Mouse (Mus musculus): ENCODE data around the gene Stat5b.

The Stat5b gene

GRCm38 (mm10) chr11:100811132-100811531, 39.4 kb downstream of the Stat5b start:
- no peak for DNase-seq (ENCODE audit: low spot score in 2 of 2)

DNA sequence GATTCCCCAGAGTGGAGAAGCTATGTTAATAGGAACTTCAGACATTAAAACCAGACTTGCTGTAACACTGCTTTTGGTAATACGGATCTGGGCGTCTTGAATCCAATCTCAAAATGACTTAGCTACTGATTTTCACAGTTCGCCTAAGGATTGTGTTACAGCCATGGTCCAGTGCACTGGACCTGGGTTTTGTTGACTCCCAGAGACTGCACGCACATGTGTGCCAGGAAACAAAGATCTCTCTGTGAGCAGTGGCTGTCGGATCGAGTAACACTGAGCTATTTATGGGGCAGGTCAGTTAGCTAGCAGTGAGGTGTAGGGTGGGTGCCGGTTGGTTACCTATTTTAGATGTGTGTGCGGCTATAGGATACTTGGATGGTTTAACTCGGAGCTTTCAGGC, 40.0 kb downstream of the Stat5b start:
- DNase-seq (ENCODE audit: low spot score in 2 of 2) = no peak

- DNase-seq (ENCODE audit: low spot score in 2 of 2) = no peak
Measured at GRCm38 (mm10) chr11:100806380-100807305, 43.9 kb downstream of the Stat5b start.

DNA sequence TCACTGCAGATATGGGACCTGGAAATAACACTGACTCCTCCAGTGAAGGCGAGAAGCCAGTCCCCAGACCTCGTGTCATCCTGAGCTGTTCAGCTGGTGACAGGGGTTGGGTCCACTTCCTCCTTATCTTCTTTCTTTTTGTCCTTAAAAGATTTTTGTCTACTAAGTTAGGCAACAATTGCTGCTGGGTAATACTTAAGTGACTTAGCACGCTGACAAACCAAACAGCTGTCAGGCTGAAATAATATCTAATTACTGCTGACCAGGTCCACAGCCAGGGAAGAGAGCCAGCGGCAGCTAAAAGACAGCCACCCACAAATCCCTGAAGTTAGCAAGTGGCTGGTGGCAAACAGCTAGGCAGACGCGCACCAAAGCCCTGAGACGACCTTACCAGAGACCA, 45.0 kb downstream of the Stat5b start:
- no peak for DNase-seq (ENCODE audit: low spot score in 2 of 2)

GRCm38 (mm10) chr11:100804409-100804808, 46.1 kb downstream of the Stat5b start:
- DNase-seq (ENCODE audit: low spot score in 2 of 2) = no peak

DNA sequence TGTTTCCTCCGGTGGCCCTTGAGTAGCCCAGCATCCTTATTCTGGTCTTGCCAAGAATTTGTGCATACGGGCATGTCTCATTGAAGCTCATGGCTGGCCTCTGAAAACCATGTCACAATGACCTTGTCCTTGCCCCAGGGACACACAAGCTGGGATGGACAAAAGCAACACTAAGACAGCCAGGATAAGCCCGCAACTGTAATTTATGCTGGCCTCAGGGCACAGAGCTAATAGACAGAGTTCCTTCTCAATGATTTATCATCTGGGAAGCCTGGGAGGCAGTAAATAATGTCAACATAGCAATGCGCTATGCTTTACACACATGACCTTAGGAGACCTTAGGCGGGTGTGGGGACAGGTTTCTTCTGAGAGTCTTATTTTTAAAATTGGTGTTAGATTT, 51.1 kb downstream of the Stat5b start:
- DNase-seq (ENCODE audit: low spot score in 2 of 2) = no peak

GRCm38 (mm10) chr11:100796585-100796984, 53.9 kb downstream of the Stat5b start:
- DNase-seq (ENCODE audit: low spot score in 2 of 2) = no peak

- no peak for DNase-seq (ENCODE audit: low spot score in 2 of 2)
Measured at GRCm38 (mm10) chr11:100795386-100795785, 55.1 kb downstream of the Stat5b start.

- no peak for DNase-seq (ENCODE audit: low spot score in 2 of 2)
Measured at GRCm38 (mm10) chr11:100791457-100792049, 59.0 kb downstream of the Stat5b start.

GRCm38 (mm10) chr11:100790644-100791043, 59.9 kb downstream of the Stat5b start:
- DNase-seq (ENCODE audit: low spot score in 2 of 2) = peak in 1 of 2 experiments; percentile 62

GRCm38 (mm10) chr11:100789702-100790101, 60.8 kb downstream of the Stat5b start:
- DNase-seq (ENCODE audit: low spot score in 2 of 2) = no peak

DNA sequence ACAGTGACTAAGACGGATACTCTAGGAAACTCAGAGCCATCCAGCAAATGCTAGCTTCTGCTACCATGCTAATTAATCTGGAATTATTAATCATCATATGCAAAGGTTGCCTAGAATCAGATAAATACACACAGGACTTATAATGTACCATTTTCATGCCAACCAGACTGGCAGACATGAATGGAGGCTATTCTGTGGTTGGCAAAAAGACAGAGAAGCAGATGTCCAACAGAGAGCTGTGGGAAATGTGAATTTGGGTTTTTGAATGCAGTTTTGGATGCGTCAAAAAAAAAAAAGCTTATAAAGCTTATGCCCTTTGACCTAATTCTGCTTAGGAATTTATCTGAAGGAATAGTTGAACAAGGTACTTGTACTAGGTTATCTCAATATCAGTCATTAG, 64.8 kb downstream of the Stat5b start:
- DNase-seq (ENCODE audit: low spot score in 2 of 2) = no peak

DNA sequence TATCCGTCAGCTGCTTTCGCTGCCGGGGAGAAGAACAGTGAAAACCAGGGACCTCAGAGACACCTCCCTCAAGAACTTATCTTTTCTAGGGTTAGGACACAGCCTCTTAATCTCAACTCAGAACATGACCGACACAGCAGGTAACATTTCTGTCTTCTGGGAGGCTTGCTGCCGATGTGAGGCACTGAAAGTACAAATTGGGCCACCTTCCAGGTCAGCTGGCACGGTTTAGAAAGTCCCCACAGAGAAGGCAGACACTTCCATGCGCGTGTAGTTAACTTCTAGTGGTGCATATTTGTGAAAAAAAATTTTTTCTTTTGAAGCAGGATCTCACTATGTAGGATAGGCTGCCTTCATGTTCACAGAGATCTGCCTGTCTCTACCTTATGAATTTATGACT, 66.2 kb downstream of the Stat5b start:
- no peak for DNase-seq (ENCODE audit: low spot score in 2 of 2)

DNA sequence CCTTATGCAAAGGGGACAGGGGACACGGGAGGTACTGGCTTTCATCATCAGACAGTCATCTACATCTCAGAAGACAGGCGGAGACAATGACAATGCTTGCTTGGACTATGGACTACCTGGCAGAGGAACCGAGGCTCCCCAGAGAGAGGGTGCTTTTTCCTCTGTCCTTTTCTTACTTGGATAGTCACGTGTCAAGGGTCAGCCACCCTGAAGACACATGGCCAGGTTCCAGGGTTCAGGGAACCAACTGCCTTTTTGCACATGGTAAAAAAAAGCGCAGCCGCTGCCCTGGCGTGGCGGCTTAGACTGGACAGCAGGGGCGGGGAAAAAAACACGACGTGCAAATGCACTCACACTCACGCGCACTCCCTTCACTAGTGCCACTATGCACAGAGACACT, 68.0 kb downstream of the Stat5b start:
- no peak for DNase-seq (ENCODE audit: low spot score in 2 of 2)

GRCm38 (mm10) chr11:100781763-100782475, 68.6 kb downstream of the Stat5b start:
- no peak for DNase-seq (ENCODE audit: low spot score in 2 of 2)

DNA sequence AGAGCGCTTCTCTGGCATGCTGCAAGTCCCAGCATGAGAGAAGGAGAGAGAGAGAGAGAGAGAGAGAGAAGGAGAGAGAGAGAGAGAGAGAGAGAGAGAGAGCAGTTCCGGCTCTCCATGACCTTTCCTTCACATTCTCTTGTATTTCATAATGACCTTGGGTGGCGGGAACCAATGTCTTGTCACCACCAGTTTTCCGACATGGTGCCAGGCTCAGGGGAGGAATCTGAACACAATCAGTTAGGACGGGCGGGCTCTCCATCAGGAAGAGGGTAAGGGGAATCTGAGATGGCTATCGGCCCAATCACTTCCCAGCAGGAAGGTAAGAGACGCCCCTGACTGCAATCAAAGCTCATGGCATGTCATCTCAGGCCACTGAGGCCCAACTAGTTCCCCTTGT, 70.3 kb downstream of the Stat5b start:
- DNase-seq (ENCODE audit: low spot score in 2 of 2) = no peak

- DNase-seq (ENCODE audit: low spot score in 2 of 2) = no peak
Measured at GRCm38 (mm10) chr11:100778069-100778468, 72.5 kb downstream of the Stat5b start.

DNA sequence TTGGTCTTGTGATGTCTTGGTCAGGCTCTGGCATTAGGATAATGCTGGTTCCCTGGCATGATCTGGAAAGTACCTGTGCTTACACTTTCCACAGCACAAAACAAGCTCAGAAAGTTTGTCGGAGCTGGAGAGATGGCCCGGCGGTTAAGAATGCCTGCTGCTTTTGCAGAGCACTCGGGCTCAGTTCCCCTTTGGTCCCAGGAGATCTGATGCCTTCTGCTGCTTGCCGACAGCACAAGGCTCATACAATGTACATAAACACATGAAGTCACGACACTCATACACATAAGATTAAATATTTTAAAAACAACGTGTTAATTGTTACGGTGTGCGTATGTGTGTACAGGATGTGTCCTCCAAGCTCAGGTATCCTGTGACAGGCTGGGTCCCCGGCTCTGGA, 74.6 kb downstream of the Stat5b start:
- no peak for DNase-seq (ENCODE audit: low spot score in 2 of 2)

DNA sequence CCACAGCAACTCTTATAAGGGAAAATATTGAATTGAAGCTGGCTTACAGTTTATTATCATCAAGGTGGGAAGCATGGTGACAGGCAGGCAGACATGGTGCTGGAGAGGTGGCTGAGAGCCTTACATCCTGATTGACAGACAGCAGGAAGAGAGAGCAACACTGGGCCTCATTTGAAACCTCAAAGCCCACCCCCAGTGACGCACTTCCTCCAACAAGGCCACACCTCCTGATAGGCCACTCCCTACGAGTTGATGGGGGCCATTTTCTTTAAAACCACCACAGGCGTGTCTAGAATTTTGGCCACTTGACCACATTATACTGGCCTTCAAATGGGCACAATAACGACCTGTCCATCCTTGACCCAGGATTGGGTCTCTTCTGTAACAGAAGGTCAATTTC, 76.3 kb downstream of the Stat5b start:
- no peak for DNase-seq (ENCODE audit: low spot score in 2 of 2)

GRCm38 (mm10) chr11:100770646-100771408, 79.7 kb downstream of the Stat5b start, which contains the start of gene Ghdc:
Gene Ghdc (minus strand): TSS chr11:100770957.
- DNase-seq (ENCODE audit: low spot score in 2 of 2) = peak; percentile 84 to 88

GRCm38 (mm10) chr11:100769980-100770379, 80.5 kb downstream of the Stat5b start:
- DNase-seq (ENCODE audit: low spot score in 2 of 2) = no peak

DNA sequence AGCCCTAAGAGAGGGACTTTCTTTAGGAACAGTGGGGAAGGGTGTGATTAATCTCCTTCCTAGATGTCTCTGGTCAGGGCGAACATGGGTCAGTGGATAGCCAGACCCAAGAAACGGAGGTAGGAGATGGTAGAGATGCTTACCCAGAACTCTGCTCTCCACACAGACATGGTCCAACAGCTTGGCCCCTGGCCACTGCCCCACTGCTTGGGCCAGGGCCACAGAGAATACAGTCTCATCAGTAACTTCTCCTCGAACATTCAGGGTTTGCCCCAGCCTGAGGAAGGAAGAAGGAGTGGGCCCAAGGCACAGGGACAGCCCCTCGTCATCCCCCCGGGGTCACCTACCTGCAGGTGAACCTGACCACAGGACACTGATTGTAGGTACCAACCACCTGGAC, 82.7 kb downstream of the Stat5b start:
- DNase-seq (ENCODE audit: low spot score in 2 of 2) = no peak
